Mouse (Mus musculus) CH12.LX (cell line): Measurements from ENCODE around the gene U2af1l4.

Experiments
- CTCF ChIP-seq, 2 experiments: IDR thresholded peaks in 1 of 2; conservative IDR thresholded peaks in 1 of 2; 2 replicates each; pipeline ENCODE4 v1.5.1; 2011 to 2012; ENCODE audit warnings: low read depth in 2 of 2, low read length in 2 of 2, improper control_type of control experiment in 1 of 2, inconsistent platforms in 1 of 2, mild to moderate bottlenecking in 1 of 2, moderate library complexity in 1 of 2
- ETS1 ChIP-seq: conservative IDR thresholded peaks from 2 replicates; pipeline ENCODE4 v1.6.1; 2012; ENCODE audit warnings: low read depth, mild to moderate bottlenecking, inconsistent platforms, low read length, improper control_type of control experiment, moderate library complexity
- RAD21 ChIP-seq: IDR thresholded peaks from 2 replicates; pipeline ENCODE4 v1.6.1; 2011; ENCODE audit warnings: low read depth, mild to moderate bottlenecking, low read length, improper control_type of control experiment, moderate library complexity
- ZMIZ1 ChIP-seq: IDR thresholded peaks from 2 replicates; pipeline ENCODE4 v1.6.1; 2012; ENCODE audit warnings: low read depth, mild to moderate bottlenecking, inconsistent platforms, low read length, improper control_type of control experiment
- ZNF384 ChIP-seq: IDR thresholded peaks from 2 replicates; pipeline ENCODE4 v1.6.1; 2012; ENCODE audit warnings: low read depth, low read length, improper control_type of control experiment, inconsistent platforms

DNA sequence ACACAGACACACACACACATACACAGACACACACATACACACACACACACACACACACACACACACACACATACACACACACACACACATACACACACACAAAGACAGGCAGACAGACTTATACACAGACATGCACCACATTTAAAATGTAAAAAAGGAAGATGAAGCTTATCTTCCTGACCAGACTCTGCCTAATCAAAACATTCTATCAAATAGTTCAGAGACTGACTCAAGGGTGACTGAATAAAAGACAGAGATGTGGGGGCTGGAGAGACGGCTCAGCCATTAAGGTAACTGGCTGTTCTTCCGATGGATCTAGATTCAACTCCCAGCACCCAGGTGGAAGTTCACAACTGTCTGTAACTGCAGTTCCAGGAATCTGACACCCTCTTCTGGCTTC lies 18.8 kb upstream of the U2af1l4 start:
- TF ChIP-seq ZNF384, result no peak
- no peak for TF ChIP-seq RAD21
- no peak for TF ChIP-seq ETS1
- TF ChIP-seq CTCF (conservative IDR thresholded peaks at IDR 0.05 in 1 of 2, IDR thresholded peaks at IDR 0.05 in 1 of 2; ENCODE audit: low read depth in 2 of 2, low read length in 2 of 2), result no peak
- no peak for TF ChIP-seq ZMIZ1
